Mouse (Mus musculus): ENCODE results near the gene Dlgap1.
"Not testable (repeated sequence)": the region's sequence is repeated elsewhere in the genome, so short reads cannot be mapped to it uniquely, and the experiment has no call there.

The Dlgap1 gene

DNA sequence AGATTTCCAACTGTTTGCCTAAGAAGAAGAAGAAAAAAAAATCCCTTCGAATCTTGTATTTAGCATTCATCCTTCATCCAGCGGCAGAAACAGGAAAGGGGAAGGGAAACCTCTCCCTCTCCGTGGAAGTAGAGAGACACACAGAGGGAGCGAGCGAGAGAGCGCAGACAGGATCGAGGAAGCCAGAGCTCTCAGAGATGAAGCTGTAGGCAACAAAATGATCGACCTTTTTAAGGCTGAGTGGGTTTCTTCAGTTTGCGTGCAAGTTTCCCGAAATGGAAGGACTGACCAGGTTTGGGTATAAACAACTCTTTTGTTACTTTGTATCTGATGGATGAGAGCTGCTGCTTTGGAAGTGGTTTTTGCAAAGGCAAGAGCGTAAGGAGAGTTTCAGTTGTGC is 553.1 kb downstream of the Dlgap1 start:
- no peak for DNase-seq (ENCODE audit: low read depth, low spot score)

DNA sequence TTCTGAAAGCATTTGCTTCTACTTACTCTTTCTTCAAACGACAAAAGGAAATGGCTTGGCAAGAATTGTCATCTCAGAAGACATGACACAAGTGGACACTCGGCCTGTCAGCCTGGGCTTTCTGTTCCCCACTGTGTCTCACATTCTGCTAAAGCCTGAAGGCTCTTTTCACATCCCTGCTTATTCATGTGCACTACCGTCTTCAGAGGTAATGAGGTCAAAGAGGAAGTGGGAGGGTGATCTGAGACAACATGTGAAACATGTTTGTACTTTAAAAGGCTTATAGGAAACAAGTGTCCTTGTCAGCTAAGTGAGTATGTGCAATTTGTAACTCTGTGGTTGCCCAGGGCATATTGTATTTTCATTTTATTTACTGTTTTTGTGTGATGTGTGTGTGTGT is 557.1 kb downstream of the Dlgap1 start:
- no peak for DNase-seq (ENCODE audit: low read depth, low spot score)

DNA sequence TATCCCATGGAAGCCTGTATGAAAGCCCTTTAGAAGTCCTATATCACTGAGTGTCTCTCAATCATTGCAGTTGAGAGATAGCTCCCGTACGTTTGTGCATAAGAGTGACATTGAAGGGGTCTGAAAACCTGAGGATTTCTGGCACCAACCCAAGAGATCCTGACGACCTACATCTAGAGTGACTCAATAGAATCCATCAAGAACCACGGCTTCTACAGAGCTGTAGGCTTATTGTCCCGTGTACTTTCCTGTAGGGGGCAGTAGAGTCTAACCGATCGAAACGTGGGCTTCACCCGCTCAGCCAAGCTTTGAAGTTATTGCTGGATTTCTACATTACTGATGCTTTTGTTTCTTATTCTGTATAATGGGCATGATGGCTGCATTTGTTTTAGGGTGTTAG is 558.2 kb downstream of the Dlgap1 start:
- peak; percentile 7 for DNase-seq (ENCODE audit: low read depth, low spot score)

DNA sequence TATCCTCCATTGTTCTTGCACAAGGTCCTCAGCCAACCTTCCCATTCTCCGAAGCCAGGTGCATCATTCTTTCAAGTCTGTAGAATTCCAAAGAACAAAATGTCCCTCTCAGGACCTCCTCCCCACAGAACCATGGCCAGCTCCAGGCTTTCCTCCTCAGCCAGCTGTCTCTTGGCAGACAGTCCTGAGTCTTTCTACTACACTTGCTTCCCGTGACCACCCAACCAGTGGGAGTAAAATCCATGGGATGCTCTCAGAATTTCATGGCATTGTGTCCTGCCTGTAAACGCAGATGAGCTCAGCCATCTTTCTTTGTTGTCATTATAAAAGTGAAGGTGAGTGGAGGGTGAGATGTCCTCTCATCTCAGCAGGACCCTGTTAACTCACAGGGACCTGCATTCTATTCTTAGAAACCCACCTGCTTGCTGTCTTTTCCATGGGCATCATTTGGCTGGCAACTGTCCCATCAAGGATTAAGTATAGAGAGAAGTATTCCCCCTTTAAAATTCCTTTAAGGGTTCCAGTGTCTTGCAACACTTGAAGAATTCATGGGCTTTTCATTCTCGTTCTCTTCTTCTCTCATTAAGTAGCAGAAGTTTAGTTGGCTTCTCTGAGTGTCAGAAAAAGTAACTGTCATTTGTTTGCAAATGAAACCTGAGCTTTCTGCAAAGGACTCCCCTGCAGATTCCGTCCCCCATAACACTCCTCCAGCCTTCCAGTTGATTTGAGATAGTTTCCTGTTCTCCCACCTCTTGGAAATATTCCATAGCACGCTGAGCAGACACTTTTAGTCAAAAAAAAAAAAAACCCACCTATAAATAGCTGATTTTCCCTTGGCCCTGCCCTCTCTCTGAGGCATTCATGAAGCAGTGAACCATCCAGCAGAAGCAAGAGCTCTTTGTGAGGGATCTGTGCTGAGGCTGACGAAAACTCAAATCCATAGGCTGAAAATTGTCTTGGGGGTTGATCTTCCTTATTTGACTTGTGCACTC is 559.6 kb downstream of the Dlgap1 start:
- DNase-seq (ENCODE audit: low read depth, low spot score) = no peak

DNA sequence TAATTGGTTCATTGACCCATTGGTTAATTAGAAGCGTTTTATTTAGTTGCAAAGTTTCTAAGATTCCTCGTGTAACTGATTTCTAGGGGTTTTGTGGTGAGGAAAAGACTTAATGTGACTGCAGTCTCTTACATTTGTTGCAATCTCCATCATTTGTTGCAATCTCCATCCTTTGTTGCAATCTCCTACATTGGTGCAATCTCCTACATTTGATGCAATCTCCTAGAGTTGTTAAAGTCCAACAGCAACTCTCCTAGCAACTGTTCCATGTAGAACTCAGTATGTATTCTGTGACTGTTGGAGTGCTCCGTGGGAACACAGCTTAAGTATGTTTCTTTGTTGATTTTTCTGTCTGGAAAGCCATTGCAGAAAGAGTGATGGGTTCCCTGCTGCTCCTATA is 565.4 kb downstream of the Dlgap1 start:
- DNase-seq (ENCODE audit: low read depth, low spot score) = no peak

DNA sequence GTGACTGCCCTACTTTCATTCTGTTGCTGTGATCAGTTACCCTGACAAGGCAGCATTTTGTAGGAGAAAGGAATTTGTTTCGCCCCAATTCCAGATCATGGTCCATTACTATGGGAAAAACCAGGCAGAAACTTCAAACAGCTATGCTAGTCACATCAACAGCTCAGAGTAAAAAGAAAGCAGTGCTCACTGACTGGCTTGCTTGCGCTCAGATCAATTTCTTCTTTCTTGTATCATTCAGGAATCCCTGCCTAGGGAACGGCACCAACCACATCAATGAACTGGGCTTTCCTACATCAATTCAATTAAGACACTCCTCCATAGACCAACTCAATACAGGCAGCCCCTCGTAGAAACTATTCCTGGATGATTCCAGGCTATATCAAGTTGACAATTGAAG is 572.9 kb downstream of the Dlgap1 start:
- no peak for DNase-seq (ENCODE audit: low read depth, low spot score)

DNA sequence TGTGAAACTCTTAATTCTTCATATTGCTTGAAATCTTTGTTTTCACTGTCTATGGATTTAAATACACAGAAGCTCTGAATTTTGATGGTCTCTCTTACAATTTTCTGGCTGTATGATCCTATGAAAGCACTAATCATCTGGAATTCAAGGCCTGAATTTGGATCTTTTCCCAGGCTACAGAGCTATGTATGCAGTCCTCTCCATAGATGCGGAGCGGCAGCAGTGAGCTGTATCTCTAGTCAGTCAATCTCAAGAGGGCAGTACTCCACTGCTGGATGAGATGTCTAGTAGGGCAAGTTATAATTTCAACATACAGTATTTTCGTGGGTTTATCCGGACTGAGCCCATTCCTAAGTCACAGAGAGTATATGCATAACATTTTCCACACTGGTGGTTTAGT is 581.9 kb downstream of the Dlgap1 start:
- no peak for DNase-seq (ENCODE audit: low read depth, low spot score)

DNA sequence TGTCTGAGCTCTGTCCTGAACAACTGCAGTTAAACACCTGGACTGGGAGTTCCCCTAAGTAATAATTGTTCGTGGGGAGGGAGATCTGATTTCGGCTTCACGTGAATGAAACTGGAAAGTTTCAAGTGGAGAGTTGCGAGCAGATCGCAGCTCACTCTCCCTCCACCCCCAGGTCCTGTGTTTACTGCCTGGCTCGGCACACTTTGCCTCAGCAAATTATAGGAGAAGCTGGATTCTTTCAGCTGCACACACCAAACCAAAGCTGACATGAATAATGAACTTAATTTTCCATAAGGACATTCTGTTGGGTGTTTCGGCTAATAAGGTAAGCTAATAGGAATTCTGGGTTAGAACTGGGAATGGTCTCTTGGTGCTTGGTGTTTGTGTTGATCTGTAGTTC is 592.7 kb downstream of the Dlgap1 start:
- no peak for DNase-seq (ENCODE audit: low read depth, low spot score)

DNA sequence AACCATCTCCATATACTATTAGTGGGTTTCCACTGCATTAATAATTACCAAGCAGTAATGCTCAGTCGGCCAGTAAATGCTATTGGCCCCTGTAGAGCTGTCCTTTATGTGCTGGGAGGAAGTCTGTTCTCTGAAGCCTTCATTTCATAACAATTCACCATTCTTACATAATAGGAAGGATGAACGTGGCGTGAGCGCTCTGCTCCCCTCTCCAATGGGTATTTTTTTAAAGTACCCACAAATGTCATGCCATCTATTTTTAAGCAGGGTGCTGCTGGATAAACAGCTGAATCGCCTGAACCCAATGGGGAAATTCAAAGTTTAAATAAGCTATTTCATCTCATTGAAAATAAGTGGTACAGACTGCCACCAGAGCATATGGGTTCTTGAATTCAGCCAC is 602.0 kb downstream of the Dlgap1 start:
- no peak for DNase-seq (ENCODE audit: low read depth, low spot score)

DNA sequence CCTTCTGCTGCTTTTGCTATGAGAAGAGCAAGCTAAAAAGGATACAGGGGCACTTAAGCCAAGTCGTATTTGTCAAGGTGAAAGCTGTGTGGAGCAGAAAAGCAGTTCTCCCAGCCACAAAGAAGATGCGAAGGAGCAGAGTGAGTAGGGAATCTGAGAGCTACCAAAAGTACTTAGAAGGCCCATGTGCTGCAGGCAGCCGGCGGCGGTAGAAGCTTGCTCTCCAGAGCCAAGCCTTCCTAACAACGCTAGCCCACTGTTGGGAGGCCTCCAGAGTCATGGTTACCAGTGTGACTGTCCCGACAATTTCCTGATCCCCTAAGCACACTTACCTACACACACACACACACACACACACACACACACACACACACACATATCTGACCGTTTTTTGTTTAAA is 614.2 kb downstream of the Dlgap1 start:
- no peak for DNase-seq (ENCODE audit: low read depth, low spot score)

DNA sequence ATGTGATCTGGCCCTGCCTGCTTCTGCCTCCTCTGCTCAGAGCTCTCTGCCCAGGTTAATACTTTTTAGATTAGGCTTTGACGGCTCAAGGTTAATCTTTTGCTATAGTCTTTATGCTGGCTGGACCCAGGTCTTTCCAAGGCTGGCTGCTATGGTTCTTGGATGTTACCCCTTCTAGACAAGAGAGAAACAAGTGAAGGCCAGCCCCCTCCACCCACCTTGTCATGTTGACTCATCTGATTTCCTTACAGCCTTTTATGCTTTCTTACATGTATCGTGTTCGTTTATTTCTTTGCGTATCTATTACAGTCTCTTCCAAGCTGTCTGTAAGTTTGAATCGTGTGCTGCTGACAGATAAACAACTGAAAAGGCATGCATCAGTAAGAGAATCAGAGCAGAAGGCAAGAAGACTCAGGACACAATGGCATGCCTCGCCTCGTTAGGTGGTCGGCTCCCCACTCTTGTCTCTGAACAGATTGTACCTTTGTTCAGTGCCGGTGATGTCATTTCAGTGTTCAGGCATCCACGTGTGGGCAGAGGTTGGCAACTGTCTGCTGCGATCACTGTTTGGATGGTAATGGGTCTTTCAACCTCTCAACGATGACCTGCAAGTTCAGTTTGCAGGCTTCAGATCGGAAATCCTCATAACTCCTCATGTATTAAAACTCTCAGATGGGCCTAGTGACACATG is 618.0 kb downstream of the Dlgap1 start:
- no peak for DNase-seq (ENCODE audit: low read depth, low spot score)

DNA sequence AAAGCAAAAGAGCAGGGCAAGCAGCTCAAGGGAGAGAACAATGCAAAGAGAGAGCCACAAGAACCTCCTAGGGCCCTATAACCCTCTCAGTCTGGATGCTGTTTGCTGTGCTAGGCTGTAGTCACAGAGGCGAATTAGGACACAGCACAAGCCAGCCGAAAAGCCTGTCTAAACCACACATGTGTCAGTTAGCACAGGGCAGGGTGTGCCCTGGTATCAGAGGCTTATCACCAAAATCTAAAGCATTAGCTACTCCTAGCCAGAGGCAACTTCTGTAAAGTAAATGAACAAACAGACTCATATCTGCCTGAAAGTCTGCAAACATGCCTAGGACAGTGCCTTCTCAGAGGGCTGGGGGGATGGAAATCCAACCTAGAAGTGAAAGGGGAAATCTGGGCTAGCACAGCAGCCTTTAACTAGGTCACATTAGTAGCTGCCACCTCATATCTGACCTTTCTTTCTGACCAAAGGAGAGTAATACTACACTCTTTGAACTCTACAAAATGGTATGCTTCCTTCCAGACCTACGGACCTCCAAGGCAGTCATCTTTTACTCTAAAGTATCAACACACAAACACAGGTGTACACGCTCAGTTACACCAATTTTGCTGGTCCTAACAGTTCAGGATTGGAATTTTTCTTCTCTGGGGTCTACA is 619.2 kb downstream of the Dlgap1 start:
- not testable (repeated sequence) for DNase-seq (ENCODE audit: low read depth, low spot score)

DNA sequence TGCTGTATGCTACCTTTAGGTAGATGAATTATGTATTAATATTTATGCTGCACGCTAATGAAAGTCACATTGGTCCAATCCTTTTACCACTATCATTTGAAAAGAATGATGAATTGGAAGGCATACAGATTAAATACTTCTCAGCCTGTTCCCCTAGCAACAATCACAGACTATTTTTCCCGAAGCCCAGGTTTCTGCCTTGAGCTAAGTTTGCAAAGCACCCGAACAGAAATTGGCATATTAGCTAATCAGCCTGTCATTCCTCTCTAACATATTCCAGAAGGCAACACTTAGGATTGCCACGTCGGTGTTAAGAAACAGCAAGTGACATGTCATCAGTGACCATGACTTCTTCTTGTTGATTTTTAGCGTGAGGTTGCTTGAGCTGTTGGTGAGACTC is 619.8 kb downstream of the Dlgap1 start:
- no peak for DNase-seq (ENCODE audit: low read depth, low spot score)

DNA sequence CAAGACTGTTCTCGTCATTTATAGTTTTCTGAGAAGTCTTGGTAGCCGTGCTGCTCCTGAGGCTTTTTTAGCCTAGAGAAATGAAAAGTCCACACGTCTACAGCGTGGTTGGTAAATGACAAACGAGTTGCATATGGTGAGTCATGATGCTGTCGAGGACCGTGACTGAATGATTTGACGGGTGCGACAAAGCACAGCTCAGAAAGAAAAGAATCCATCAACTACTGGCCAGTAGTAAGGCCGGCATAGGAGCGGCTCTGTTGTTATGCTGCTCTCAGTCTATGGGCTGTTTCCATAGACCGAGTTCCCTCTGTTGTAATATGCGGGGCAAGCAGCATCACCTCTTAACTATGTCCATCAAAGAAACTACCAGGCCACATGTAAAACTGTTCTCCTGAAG is 620.3 kb downstream of the Dlgap1 start:
- no peak for DNase-seq (ENCODE audit: low read depth, low spot score)

DNA sequence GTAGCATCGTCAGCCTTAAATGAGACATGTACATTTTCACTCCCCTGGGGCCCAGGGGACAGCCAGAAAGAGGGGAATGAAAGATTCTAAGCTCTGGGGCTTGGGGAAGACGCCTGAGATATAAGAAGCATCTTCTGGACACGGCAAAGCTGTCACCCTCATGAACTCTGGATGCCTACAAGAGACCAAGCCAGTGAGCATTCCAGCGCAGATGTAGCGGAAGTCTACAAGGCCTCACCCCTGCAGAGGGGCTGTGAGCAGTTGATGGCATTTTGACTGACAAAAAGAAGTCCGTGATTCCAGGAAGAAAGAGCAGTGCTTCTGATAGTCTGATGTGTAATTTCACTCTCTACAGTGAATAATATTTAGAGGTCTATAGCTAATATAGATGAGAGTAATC is 621.6 kb downstream of the Dlgap1 start:
- DNase-seq (ENCODE audit: low read depth, low spot score) = no peak

DNA sequence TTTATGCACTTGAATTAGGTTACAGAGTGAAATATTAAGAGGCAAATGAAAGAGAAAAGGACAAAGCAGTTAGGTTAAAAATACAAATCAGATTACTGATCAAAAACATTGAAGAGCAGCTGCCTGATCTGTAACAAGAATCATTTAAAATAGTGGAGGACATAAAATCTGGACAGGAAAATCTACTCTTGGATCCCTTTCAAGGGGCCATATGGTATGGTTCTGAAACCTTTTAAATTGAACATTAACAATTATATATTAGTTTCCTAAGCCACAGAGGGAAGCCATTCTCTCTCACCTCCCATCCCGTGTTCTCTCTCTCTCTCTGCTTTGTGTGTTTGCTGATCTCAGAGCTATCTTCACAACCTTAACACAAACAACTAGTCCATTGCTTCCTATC is 625.4 kb downstream of the Dlgap1 start:
- no peak for DNase-seq (ENCODE audit: low read depth, low spot score)

DNA sequence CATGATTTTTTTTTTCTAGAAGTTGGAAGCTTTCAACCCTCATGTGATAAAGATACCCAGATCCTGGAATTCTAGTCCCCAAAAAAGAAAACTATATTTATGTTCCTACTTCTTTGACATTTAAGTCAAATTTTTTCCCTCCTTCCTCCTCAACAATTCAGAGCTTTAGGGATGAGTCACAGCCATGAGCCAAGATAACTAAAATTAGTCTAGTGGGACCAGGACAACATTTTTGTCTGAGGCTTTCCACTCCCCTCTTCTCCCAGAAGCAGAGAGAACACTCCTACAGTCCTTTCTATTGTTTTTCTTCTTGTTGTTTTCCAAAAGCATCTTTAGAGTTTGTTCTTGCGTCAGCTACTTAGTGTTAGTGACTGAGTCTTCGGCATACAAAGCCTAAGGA is 627.5 kb downstream of the Dlgap1 start:
- DNase-seq (ENCODE audit: low read depth, low spot score) = no peak

DNA sequence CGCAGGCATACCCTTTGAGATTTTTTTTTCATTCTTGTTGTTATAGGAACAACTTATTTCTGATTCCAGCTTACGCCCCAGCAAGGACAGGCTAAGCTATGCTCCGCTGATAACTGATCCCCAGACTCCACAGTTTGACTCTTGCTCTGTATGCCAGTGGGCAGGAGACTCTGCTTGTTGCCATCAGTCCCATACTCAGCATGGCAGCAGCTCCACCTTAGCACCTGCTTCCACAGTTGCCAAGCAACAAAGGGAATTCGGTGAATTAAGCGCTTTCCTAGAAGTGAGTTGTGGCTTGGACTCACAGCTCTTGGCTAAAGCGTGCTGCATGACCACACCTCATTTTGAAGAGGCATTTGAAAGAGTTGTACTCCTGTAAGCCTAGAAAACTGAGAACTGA is 631.6 kb downstream of the Dlgap1 start:
- no peak for DNase-seq (ENCODE audit: low read depth, low spot score)

DNA sequence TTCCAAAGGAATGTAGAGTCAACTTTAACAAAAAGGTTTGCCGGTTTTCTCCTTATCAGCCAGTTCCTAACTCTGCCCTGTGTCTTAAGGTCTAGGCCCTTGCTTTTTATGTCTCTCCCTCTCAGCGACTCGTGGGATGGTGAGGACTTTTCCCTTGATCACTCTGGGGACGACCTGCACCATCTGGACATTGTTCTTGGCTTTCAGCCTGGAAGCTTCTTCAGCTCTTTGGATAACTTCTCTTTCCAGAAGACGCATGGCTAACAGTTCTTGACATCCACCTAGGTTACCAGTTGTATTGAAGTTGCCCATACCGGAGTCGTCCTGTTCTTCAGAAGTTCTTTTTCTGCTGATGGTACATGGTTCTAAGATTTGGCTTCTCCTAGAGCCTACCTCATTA is 633.2 kb downstream of the Dlgap1 start:
- no peak for DNase-seq (ENCODE audit: low read depth, low spot score)

DNA sequence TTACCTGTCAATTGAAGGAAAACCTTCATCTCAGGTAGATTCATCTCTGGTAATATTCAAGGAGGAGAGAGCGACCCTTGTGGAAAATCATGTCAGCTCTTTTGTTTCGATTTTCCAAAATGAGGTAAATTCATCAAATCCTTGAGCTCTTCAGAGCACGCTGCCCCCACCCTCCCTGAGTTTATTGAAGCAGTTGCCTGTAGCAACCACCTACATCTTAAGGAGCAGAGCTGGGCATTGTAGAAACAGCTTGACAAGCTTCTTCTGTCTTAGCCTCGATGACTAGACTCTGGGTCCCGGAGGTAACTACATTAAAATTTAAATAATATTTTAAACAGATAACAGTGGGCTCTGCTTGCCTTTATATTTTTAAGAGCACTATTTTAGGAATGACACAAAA is 636.8 kb downstream of the Dlgap1 start:
- no peak for DNase-seq (ENCODE audit: low read depth, low spot score)

DNA sequence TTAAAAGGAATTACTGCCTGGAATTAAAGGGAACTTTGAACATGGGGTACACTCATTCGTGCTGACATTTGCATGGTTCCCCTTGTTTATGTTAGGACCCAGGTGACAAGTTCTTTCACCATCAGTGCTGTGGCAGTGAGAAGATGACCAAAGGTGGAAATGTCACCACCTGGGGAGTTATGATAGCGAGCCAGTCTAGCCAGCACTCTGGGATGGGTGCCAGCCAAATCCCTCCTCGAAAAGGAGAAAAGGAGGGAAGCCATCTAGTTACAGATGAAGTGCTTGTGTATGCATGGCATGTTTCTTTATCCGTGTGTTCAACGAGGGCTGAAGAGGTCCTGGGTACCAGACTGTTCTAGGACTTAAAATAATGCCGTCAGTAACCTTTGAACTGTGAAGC is 643.3 kb downstream of the Dlgap1 start:
- DNase-seq (ENCODE audit: low read depth, low spot score) = no peak

DNA sequence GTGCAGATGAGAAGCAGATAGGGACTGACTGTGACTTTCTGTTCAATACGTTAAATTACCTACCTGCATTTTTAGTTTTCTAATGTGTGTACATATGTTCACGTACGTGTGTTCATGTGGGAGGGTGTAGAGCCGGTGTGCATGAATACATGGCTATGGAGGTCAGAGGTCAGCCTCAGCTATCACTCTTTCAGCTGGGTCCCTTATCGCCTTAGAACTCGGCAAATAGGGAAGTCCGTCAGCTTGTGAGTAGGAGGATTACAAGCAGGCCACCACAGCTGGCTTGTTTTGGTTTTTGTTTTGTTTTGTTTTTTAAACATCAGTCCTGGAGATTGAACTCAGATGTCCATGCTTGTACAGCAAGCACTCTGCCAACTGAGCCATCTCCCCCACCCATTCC is 645.0 kb downstream of the Dlgap1 start:
- DNase-seq (ENCODE audit: low read depth, low spot score) = no peak
